Mouse (Mus musculus) T-helper 1 cell (primary cell): ENCODE measurements around the gene Gnao1.

Experiments
- in situ Hi-C: fragments of 300-600 bp; cut with MboI, MseI; formaldehyde crosslinking; loops from one replicate; pipeline ENCODE4 v1.15.1; 2025; ENCODE audit warnings: high pct_unique_total_duplicates

The Gnao1 gene

GRCm38 (mm10) chr8:93843858-93844502, 34.2 kb downstream of the Gnao1 start:
- in situ Hi-C loops = no loop called here

- in situ Hi-C loops = no loop called here
These were observed 35.4 kb downstream of the Gnao1 start for GRCm38 (mm10) chr8:93845186-93845585.

- in situ Hi-C loops = no loop called here
These were observed 42.4 kb downstream of the Gnao1 start for GRCm38 (mm10) chr8:93852087-93852645.

- in situ Hi-C loops = no loop called here
These were observed 43.2 kb downstream of the Gnao1 start for GRCm38 (mm10) chr8:93852851-93853461.

GRCm38 (mm10) chr8:93854676-93855075, 44.9 kb downstream of the Gnao1 start:
- in situ Hi-C loops = no loop called here

GRCm38 (mm10) chr8:93855272-93855671, 45.5 kb downstream of the Gnao1 start:
- in situ Hi-C loops = no loop called here

- in situ Hi-C loops = no loop called here
These were observed 47.4 kb downstream of the Gnao1 start for GRCm38 (mm10) chr8:93857144-93857543.

- in situ Hi-C loops = no loop called here
These were observed 48.5 kb downstream of the Gnao1 start for GRCm38 (mm10) chr8:93858286-93858685.

- in situ Hi-C loops = no loop called here
These were observed 50.3 kb downstream of the Gnao1 start for GRCm38 (mm10) chr8:93860020-93860419.

GRCm38 (mm10) chr8:93864064-93864463, 54.3 kb downstream of the Gnao1 start:
- in situ Hi-C loops = no loop called here

GRCm38 (mm10) chr8:93866271-93866670, 56.5 kb downstream of the Gnao1 start:
- in situ Hi-C loops = no loop called here

GRCm38 (mm10) chr8:93868486-93869221, 58.9 kb downstream of the Gnao1 start:
- in situ Hi-C loops = no loop called here

- in situ Hi-C loops = no loop called here
These were observed 61.5 kb downstream of the Gnao1 start for GRCm38 (mm10) chr8:93871275-93871674.

GRCm38 (mm10) chr8:93878396-93878795, 68.6 kb downstream of the Gnao1 start:
- in situ Hi-C loops = no loop called here

- in situ Hi-C loops = no loop called here
These were observed 70.2 kb downstream of the Gnao1 start for GRCm38 (mm10) chr8:93879966-93880365.

GRCm38 (mm10) chr8:93881381-93881780, 71.6 kb downstream of the Gnao1 start:
- in situ Hi-C loops = no loop called here

GRCm38 (mm10) chr8:93883241-93883640, 73.5 kb downstream of the Gnao1 start:
- in situ Hi-C loops = no loop called here

- in situ Hi-C loops = no loop called here
These were observed 74.0 kb downstream of the Gnao1 start for GRCm38 (mm10) chr8:93883771-93884170.

- in situ Hi-C loops = no loop called here
These were observed 74.5 kb downstream of the Gnao1 start for GRCm38 (mm10) chr8:93884316-93884715.

GRCm38 (mm10) chr8:93886181-93886580, 76.4 kb downstream of the Gnao1 start:
- in situ Hi-C loops = no loop called here

- in situ Hi-C loops = no loop called here
These were observed 78.4 kb downstream of the Gnao1 start for GRCm38 (mm10) chr8:93888150-93888676.
